Mouse (Mus musculus) hindbrain, embryonic 14.5 days (tissue): ENCODE results near the gene Kcnc1. TPM values are rescaled to one million over a fixed set of nuclear protein-coding genes. Genes with fewer than 3 reads are reported as not detected.

Experiments used
- polyA plus RNA-seq: library from polyadenylated mRNA; unstranded; fragments of >200 nt; fragmentation: Nextera tagmentation; extraction: Ambion mirVana; gene quantifications from 2 replicates; pipeline ENCODE4 v1.2.1, GENCODE M21; 2014

Kcnc1 gene
- polyA plus RNA-seq, 1 experiment from 2014 or later, result 16.6 TPM

Other genes starting within 250 kb of the Kcnc1 start
- 10.6 and 13.8 TPM in 2 replicates for gene Abcc8, start 216.5 kb upstream of the Kcnc1 start, polyA plus RNA-seq
- 1.2 and 1.8 TPM in 2 replicates for gene Ush1c, start 158.0 kb upstream of the Kcnc1 start, polyA plus RNA-seq
- 0.11 and 0.13 TPM in 2 replicates for gene Otog, start 155.5 kb upstream of the Kcnc1 start, polyA plus RNA-seq
- 0.10 and 0.11 TPM in 2 replicates for gene Myod1, start 20.0 kb upstream of the Kcnc1 start, polyA plus RNA-seq
- 41.1 and 44.1 TPM in 2 replicates for gene Sergef, start 243.3 kb downstream of the Kcnc1 start, polyA plus RNA-seq